In the genomic region with DNA sequence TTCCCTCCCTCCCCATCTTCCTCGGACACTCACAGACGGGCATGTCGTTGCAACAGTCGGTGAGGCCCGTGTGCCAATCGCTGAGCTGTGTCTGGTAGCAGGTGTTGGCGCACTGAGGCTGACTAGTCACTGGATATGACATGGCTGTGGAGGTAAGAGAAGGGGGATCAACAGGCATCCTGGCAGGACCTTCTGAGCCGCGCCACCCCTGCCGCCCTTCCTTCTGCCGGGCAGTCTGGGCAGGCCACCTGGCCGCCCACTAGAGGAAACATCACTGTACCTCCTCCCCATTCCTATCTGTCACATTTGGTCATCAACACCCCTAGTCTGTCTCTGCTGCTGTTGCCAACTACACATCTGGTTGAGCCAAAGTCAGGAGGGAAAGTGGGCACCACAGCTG, we compare ENCODE assay signal across 15 mouse cellular contexts. TPM values are rescaled to one million over a fixed set of nuclear protein-coding genes. Genes with fewer than 3 reads are reported as not detected.
A peak's percentile ranks its signal among the peaks of the same experiment; 100 is the strongest.
DNase-seq lines count a peak whose midpoint lies in the region; ATAC-seq and TF ChIP-seq lines count a peak whose summit lies in the region.
"Had no signal": no experiment of that assay in that cellular context is flagged by ENCODE, and none has a peak within 500 bp of the region (broad histone marks: within the 10 kb centered on the region; RNA-seq: fewer than 3 reads in every experiment).

No protein-coding gene starts in this region.

- H3K4me2 ChIP-seq in limb, embryonic 14.5 days (replicated peaks; ENCODE audit: low read depth, low read length, severe bottlenecking): 0 out of 2 replicates have a peak overlapping the region, but pooled peaks have one; percentile 13

- peaks cover 16% of the 10 kb centered on the region for H3K36me3 ChIP-seq in limb, embryonic 14.5 days (ENCODE audit: control insufficient read depth, insufficient read depth, low read length)

- WGBS in limb, embryonic 14.5 days: 25% methylated on average over 12 of the region's 12 CpGs

- DNase-seq in left cerebral cortex, postnatal 4 days: peak; percentile 61
- no peak for DNase-seq in left cerebral cortex, adult 18-20 months (ENCODE audit: low spot score in 2 of 2)
- peak; percentile 67 for DNase-seq in cerebellum, adult 11 months
- peak; percentile 77 for DNase-seq in cerebellum, adult 9-10 months
- no peak for DNase-seq in limb, embryonic 14.5 days (ENCODE audit: low spot score)
- DNase-seq in urinary bladder, postnatal 4 days (ENCODE audit: low spot score in 2 of 2): no peak
- DNase-seq: right cerebral cortex, postnatal 4 days had no signal

- H3K27ac ChIP-seq in limb, embryonic 14.5 days (replicated peaks; ENCODE audit: low read depth, low read length): no peak overlapping the region
- H3K27ac ChIP-seq: liver, embryonic 14.5 days had no signal

- peaks cover 3% of the 10 kb centered on the region; the same call in 1 of the 2 replicates for H3K4me1 ChIP-seq in limb, embryonic 14.5 days (ENCODE audit: control insufficient read depth, insufficient read depth, low read length)

- no peaks in the 10 kb centered on the region for H3K9me3 ChIP-seq in limb, embryonic 14.5 days (ENCODE audit: control insufficient read depth, low read length)

- H3K9ac ChIP-seq in limb, embryonic 14.5 days (ENCODE audit: low read depth, low read length, severe bottlenecking): no peak overlapping the region
- H3K9ac ChIP-seq: liver, embryonic 14.5 days had no signal

- TF ChIP-seq POLR2A in limb, embryonic 14.5 days (IDR thresholded peaks at IDR 0.05; ENCODE audit: borderline replicate concordance, extremely low read depth, insufficient read depth, insufficient read length): no peak

- no peak for ATAC-seq in limb, embryonic 14.5 days (ENCODE audit: low FRiP score, low read depth)
- no peak for ATAC-seq in granulocyte monocyte progenitor cell, adult 5-6 weeks (replicated peaks; ENCODE audit: poor library complexity, severe bottlenecking)

- intact Hi-C loops in left cerebral cortex, postnatal 4 days (cut with DNase I): no loop called here

- no peak overlapping the region; the same call in 1 of the 2 replicates for H3K4me3 ChIP-seq in limb, embryonic 14.5 days (replicated peaks; ENCODE audit: low read length)

- H3K27me3 ChIP-seq in limb, embryonic 14.5 days (ENCODE audit: control insufficient read depth, insufficient read depth, low read length): peaks cover 30% of the 10 kb centered on the region

RNA-seq across cellular contexts. Expression of a gene that starts 1.2 kb away (rescaled TPM):
- total RNA-seq in left cerebral cortex, postnatal 4 days (2021): not detected
- not detected for total RNA-seq in left cerebral cortex, adult 18-20 months (2021)
- polyA plus RNA-seq in limb, embryonic 14.5 days (2012; rRNA removed): 3.3 and 4.5 TPM in 2 replicates
- 16.7 and 31.8 TPM in 2 replicates for polyA plus RNA-seq in limb, embryonic 14.5 days (2014; fragmentation: Nextera tagmentation; extraction: Ambion mirVana)
- total RNA-seq in granulocyte monocyte progenitor cell, adult 5-6 weeks (2014; fragmentation: Nextera tagmentation): not detected in 2 replicates
- not detected in 2 replicates for total RNA-seq in granulocyte monocyte progenitor cell, adult 5-6 weeks (2017)
- total RNA-seq: adrenal gland, postnatal 36 days; common myeloid progenitor, adult 5-6 weeks; heart, postnatal 25 days had no signal
- polyA plus RNA-seq: gonadal fat pad, adult 2 months; intestine, embryonic 14.5 days; liver, embryonic 14.5 days; stomach, embryonic 14.5 days had no signal

RNA-seq across cellular contexts. Expression of a gene that starts 30.2 kb away (rescaled TPM):
- total RNA-seq in left cerebral cortex, postnatal 4 days (2021): 1 to 10 TPM; 8.3 to 9.0 TPM
- 1 to 10 TPM; 7.6 to 8.2 TPM for total RNA-seq in left cerebral cortex, adult 18-20 months (2021)
- polyA plus RNA-seq in limb, embryonic 14.5 days (2012; rRNA removed): 10.4 and 17.0 TPM in 2 replicates
- polyA plus RNA-seq in limb, embryonic 14.5 days (2014; fragmentation: Nextera tagmentation; extraction: Ambion mirVana): 3.5 and 4.1 TPM in 2 replicates
- 10.7 and 27.1 TPM in 2 replicates for total RNA-seq in granulocyte monocyte progenitor cell, adult 5-6 weeks (2014; fragmentation: Nextera tagmentation)
- total RNA-seq in granulocyte monocyte progenitor cell, adult 5-6 weeks (2017): 6.1 and 6.2 TPM in 2 replicates

RNA-seq across cellular contexts. Expression of a gene that starts 44.4 kb away (rescaled TPM):
- total RNA-seq in left cerebral cortex, postnatal 4 days (2021): not detected
- total RNA-seq in left cerebral cortex, adult 18-20 months (2021): not detected
- polyA plus RNA-seq in limb, embryonic 14.5 days (2012; rRNA removed): not detected in 2 replicates
- 0.28 TPM in 1 of 2 replicates, not detected in the other for polyA plus RNA-seq in limb, embryonic 14.5 days (2014; fragmentation: Nextera tagmentation; extraction: Ambion mirVana)
- total RNA-seq in granulocyte monocyte progenitor cell, adult 5-6 weeks (2014; fragmentation: Nextera tagmentation): not detected in 2 replicates
- total RNA-seq in granulocyte monocyte progenitor cell, adult 5-6 weeks (2017): not detected in 2 replicates
- total RNA-seq: adrenal gland, postnatal 36 days; common myeloid progenitor, adult 5-6 weeks; heart, postnatal 25 days had no signal
- polyA plus RNA-seq: gonadal fat pad, adult 2 months; intestine, embryonic 14.5 days; liver, embryonic 14.5 days had no signal

RNA-seq across cellular contexts. Expression of a gene that starts 51.4 kb away (rescaled TPM):
- 10 to 100 TPM; 81.0 to 89.9 TPM for total RNA-seq in left cerebral cortex, postnatal 4 days (2021)
- total RNA-seq in left cerebral cortex, adult 18-20 months (2021): 100 to 1,000 TPM; 100 to 102 TPM
- 45.1 and 61.2 TPM in 2 replicates for polyA plus RNA-seq in limb, embryonic 14.5 days (2012; rRNA removed)
- polyA plus RNA-seq in limb, embryonic 14.5 days (2014; fragmentation: Nextera tagmentation; extraction: Ambion mirVana): 16.5 and 19.9 TPM in 2 replicates
- 3.1 and 5.0 TPM in 2 replicates for total RNA-seq in granulocyte monocyte progenitor cell, adult 5-6 weeks (2014; fragmentation: Nextera tagmentation)
- total RNA-seq in granulocyte monocyte progenitor cell, adult 5-6 weeks (2017): 3.2 and 4.0 TPM in 2 replicates

Comparison
In these comparisons a context has a peak if more than half of its experiments do, and no peak if none do; other contexts are left out.
1. DNase-seq: peak in left cerebral cortex, postnatal 4 days (single experiment), cerebellum, adult 11 months (single experiment) and cerebellum, adult 9-10 months (single experiment); none in left cerebral cortex, adult 18-20 months (0 of 2), limb, embryonic 14.5 days (single experiment) and urinary bladder, postnatal 4 days (0 of 2).